Mouse (Mus musculus) neural tube, embryonic 13.5 days (tissue): ENCODE measurements around the gene Cep41. TPM values are rescaled to one million over a fixed set of nuclear protein-coding genes. Genes with fewer than 3 reads are reported as not detected.

Experiments
- ATAC-seq: fragments of 200-750 bp; cut with Nextera tagmentation; 2 replicates; pipeline ENCODE4 v1.8.0; 2017; ENCODE audit warnings: low read depth, mild to moderate bottlenecking, moderate TSS enrichment, moderate library complexity
- H3K27ac ChIP-seq: fragments of 300-500 bp; sonication (generic); replicated peaks from 2 replicates; pipeline ENCODE4 v1.5.1; 2015; ENCODE audit warnings: moderate library complexity, mild to moderate bottlenecking, inconsistent platforms
- H3K27me3 ChIP-seq: fragments of 300-500 bp; sonication (generic); 2 replicates; pipeline ENCODE4 v1.6.1; 2015; ENCODE audit warnings: mild to moderate bottlenecking, inconsistent platforms
- H3K36me3 ChIP-seq: fragments of 300-500 bp; sonication (generic); 2 replicates; pipeline ENCODE4 v1.6.1; 2015; ENCODE audit warnings: mild to moderate bottlenecking, inconsistent platforms
- H3K4me1 ChIP-seq: fragments of 300-500 bp; sonication (generic); replicated peaks from 2 replicates; pipeline ENCODE4 v1.6.1; 2015; ENCODE audit warnings: inconsistent platforms
- H3K4me2 ChIP-seq: fragments of 300-500 bp; sonication (generic); 2 replicates; pipeline ENCODE4 v1.6.1; 2015; ENCODE audit warnings: inconsistent platforms, mild to moderate bottlenecking, moderate library complexity
- H3K4me3 ChIP-seq: fragments of 300-500 bp; sonication (generic); 2 replicates; pipeline ENCODE4 v1.5.1; 2015; ENCODE audit warnings: mild to moderate bottlenecking, inconsistent platforms
- H3K9ac ChIP-seq: fragments of 300-500 bp; sonication (generic); 2 replicates; pipeline ENCODE4 v1.6.1; 2015; ENCODE audit warnings: moderate library complexity, mild to moderate bottlenecking, inconsistent platforms
- H3K9me3 ChIP-seq: fragments of 300-500 bp; sonication (generic); 2 replicates; pipeline ENCODE4 v1.6.1; 2016; ENCODE audit warnings: inconsistent platforms
- WGBS: fragments of 180-500 bp; shearing (Covaris S2); methylation state at CpG from one replicate; pipeline ENCODE4 v1.1.7; 2015; 5-methylcytosine and 5-hydroxymethylcytosine counted together
- polyA plus RNA-seq: library from polyadenylated mRNA; unstranded; fragments of >200 nt; fragmentation: Nextera tagmentation; extraction: Ambion mirVana; gene quantifications from 2 replicates; pipeline ENCODE4 v1.2.1, GENCODE M21; 2015

Gene Cep41
- polyA plus RNA-seq, 1 experiment from 2014 or later = 12.2 TPM

DNA sequence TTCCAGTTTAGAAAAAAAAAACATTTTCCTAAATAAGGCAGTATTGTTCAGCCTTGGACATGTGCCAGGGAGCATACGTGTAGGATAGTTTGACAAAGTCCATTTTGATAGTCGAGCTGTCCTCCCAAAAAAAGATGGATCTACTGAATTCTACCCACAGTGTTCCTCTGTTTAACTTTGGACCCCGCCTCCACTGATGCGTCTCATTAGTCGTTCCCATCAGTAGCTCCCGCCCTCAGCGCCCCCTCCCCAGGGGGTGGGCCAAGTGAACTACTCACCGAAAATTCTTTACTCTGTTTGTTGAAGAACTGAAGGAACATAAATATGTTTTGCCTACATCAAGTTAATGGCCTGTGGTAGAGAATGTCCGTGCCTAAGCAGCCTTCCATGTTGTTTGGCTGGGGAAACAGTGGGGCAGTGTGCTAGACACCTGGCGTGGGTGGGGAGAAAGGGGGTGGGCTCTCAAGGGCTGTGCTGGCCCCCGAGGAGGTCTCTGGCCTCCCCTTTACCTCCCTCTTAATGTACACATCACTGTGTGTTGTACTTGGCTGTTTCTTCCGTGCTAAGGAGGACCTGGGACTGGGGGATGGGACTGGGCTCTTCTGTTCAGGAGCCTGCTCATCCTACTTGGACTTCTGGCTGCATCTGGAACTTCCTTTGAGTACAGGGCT lies 36.9 kb upstream of the Cep41 start:
- no peak overlapping the region for H3K4me3 ChIP-seq
- H3K27me3 ChIP-seq = no peaks in the 10 kb centered on the region
- no peaks in the 10 kb centered on the region for H3K36me3 ChIP-seq
- H3K4me1 ChIP-seq = peaks cover 36% of the 10 kb centered on the region
- no peak overlapping the region for H3K27ac ChIP-seq
- H3K9me3 ChIP-seq = no peaks in the 10 kb centered on the region
- 47% methylated on average over 12 of the region's 12 CpGs for WGBS
- peak; percentile 24; the same call in 1 of the 2 replicates for ATAC-seq
- no peak overlapping the region for H3K4me2 ChIP-seq
- H3K9ac ChIP-seq = no peak overlapping the region

DNA sequence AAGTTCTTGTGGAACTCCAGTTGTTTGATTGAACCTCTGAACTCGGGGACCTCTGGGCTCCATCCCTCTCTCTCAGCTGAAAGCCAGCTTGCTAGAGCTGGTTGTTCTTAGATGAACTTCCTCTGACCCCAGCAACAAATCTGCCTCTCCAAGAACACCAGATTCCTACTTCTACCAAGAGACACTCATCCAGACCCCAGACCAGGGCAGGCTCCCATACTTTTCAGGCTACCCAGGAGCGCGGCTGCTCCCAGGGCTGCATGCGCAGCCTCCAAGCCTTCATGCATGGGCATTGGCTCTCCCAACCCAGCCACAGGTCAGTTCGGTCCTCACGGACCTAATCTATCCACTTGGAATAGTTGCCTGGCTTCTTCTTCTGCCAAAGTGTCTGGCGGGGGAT lies 29.8 kb upstream of the Cep41 start, which contains the start of gene Mest:
TSS of gene Mest (plus strand) at position 217 of the 400 bp plus-strand sequence.
- Histone ChIP-seq H3K4me2 (no peak within 1 kb of the TSS), H3K4me3 (no peak within 1 kb of the TSS), H3K36me3 (no peaks in the 10 kb centered on the region), H3K9ac (no peak within 1 kb of the TSS), H3K27me3 (no peaks in the 10 kb centered on the region), H3K9me3 (no peaks in the 10 kb centered on the region), H3K4me1 (peaks cover 16% of the 10 kb centered on the region), H3K27ac (peak within 1 kb of the TSS; percentile 54)
- ATAC-seq = no peak
- WGBS = 71% methylated on average over 7 of the region's 7 CpGs

DNA sequence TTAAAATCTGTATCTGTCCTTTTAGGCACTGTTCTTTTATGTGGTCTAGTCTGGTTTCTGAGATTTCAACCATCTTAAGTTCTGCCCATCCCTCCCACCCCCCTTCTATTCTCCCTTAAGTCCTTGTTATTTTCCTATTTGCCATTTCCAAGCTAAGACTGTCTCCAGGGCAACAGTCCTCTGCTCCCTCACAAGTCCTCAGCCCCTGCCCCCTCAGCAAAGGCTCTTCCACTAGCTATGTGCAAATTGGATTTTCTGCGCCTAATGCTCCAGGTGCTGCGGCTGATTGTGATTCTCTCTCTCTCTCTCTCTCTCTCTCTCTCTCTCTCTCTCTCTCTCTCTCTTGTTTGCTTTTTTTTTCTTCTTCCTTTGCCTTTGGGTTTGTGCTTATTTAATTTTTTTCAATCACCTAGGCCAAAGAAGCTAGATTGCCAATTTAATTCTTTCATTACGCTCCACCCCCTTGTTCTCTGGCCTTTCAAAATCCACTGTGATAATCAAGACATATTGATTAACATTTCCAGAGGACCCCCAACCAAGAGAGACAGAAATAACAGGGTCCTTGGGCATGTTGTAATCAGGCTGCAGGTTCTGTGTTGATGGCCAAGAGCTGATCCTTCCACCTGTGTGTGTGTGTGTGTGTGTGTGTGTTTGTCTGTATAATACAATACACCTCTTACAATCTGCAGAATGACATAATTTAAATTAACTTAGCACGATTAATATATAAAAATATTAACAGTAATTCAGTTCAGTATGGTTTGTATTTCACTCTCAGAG lies 29.0 kb upstream of the Cep41 start:
- Histone ChIP-seq H3K4me1 (peaks cover 16% of the 10 kb centered on the region), H3K9ac (no peak overlapping the region), H3K4me2 (no peak overlapping the region), H3K27me3 (no peaks in the 10 kb centered on the region), H3K4me3 (no peak overlapping the region), H3K36me3 (no peaks in the 10 kb centered on the region), H3K27ac (peak overlapping the region; percentile 54), H3K9me3 (no peaks in the 10 kb centered on the region)
- WGBS = 69% methylated on average over 4 of the region's 4 CpGs
- peak; percentile 56; the same call in 1 of the 2 replicates for ATAC-seq

DNA sequence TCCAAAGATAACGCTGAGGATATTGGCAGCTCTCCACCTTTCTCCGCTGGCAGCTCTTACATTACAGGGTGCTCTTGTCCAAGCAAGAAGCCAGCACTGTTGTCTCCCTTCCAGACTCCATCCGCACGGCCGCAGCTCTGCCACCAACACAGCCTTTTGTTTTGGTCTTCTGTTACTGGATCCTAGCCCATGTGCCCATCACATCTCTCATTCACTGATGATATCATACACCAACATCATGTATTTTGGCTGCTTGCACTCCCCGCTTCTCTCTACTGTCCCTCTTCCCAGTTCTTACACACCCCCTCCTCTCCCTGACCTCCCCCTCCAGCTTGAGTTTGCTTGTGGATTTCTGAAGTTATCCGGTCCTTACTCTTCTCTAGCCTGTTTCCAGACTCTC lies 23.2 kb upstream of the Cep41 start:
- H3K9me3 ChIP-seq = no peaks in the 10 kb centered on the region
- H3K27me3 ChIP-seq = no peaks in the 10 kb centered on the region
- WGBS = 86% methylated on average over 7 of the region's 7 CpGs
- no peak overlapping the region for H3K4me2 ChIP-seq
- no peak overlapping the region for H3K27ac ChIP-seq
- peaks cover 7% of the 10 kb centered on the region for H3K4me1 ChIP-seq
- ATAC-seq = no peak
- H3K9ac ChIP-seq = no peak overlapping the region
- no peaks in the 10 kb centered on the region for H3K36me3 ChIP-seq
- no peak overlapping the region for H3K4me3 ChIP-seq

DNA sequence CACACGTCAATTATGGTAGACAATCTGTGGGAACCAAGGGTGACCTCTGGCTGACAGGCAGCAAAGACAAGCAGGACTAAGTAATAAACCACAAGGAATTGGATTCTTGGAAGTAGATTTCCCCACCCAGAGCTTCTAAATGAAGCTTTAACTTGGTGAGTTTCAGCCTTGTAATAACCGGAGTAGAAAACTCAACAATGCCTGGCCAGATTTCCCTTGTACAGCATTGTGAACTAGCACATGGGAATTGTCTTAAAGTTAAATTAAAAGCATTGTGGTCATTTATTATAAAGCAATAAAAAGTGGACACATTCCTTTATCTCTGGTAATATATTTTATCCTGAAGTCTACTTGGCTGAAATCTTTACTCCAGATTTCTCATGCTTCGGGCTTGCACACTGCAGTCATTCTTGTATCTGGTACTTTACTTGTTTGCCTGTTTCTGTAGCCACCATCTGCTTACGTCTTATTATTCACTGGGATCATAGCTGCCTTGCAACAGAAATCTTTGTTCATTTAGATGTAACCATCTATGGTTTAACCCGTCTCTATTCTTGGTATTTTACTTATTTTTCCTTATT lies 21.4 kb upstream of the Cep41 start:
- peaks cover 14% of the 10 kb centered on the region for H3K4me1 ChIP-seq
- no peaks in the 10 kb centered on the region for H3K9me3 ChIP-seq
- H3K4me3 ChIP-seq = no peak overlapping the region
- H3K27me3 ChIP-seq = no peaks in the 10 kb centered on the region
- no peak overlapping the region for H3K4me2 ChIP-seq
- no peaks in the 10 kb centered on the region for H3K36me3 ChIP-seq
- 50% methylated on average over 5 of the region's 5 CpGs for WGBS
- ATAC-seq = no peak
- no peak overlapping the region for H3K27ac ChIP-seq
- H3K9ac ChIP-seq = no peak overlapping the region

DNA sequence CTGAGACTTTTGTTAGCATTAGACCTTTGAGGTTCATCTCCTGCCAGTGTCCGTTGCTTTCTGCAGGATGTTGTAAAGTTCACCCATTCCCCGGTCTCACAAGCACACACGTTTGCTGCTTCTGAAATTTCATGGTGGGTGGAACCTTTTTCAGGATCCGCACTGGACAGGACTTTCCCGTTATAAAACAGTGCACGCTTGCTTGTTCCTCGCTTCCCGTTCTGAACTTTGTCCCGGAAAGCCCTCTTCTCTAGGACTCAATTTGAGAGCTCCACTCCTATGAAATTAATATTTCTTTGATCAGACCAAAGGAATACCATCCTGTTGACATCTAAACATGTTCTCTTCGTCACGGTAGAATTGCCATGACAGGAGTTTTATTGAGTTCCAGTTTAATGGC lies 20.3 kb upstream of the Cep41 start:
- Histone ChIP-seq H3K4me3 (no peak overlapping the region), H3K4me1 (peaks cover 22% of the 10 kb centered on the region), H3K4me2 (no peak overlapping the region), H3K9ac (no peak overlapping the region), H3K9me3 (no peaks in the 10 kb centered on the region), H3K36me3 (no peaks in the 10 kb centered on the region), H3K27me3 (no peaks in the 10 kb centered on the region), H3K27ac (no peak overlapping the region)
- 74% methylated on average over 11 of the region's 11 CpGs for WGBS
- ATAC-seq = no peak

DNA sequence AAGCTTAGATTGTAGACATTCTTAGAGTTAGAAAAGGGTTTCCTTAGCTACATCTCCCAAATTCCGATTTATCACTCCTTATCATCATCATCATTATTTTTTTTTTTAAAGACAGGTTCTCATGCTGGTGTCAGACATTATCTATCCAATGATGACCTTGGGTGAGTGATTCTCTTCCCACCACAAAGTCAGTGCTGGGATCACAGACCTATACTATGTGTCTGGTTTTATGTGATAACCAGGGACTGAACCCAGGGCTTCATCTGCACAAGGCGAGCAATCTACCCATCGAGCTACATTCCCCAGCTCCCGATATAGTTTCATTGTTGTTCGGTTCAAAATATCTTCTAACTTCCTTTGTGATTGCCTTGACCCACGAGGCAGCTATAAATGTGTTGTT lies 19.9 kb upstream of the Cep41 start:
- WGBS = 82% methylated on average over 6 of the region's 6 CpGs
- Histone ChIP-seq H3K4me1 (peaks cover 24% of the 10 kb centered on the region), H3K36me3 (no peaks in the 10 kb centered on the region), H3K9me3 (no peaks in the 10 kb centered on the region), H3K27me3 (no peaks in the 10 kb centered on the region), H3K9ac (no peak overlapping the region), H3K4me2 (no peak overlapping the region), H3K27ac (no peak overlapping the region), H3K4me3 (no peak overlapping the region)
- no peak for ATAC-seq

DNA sequence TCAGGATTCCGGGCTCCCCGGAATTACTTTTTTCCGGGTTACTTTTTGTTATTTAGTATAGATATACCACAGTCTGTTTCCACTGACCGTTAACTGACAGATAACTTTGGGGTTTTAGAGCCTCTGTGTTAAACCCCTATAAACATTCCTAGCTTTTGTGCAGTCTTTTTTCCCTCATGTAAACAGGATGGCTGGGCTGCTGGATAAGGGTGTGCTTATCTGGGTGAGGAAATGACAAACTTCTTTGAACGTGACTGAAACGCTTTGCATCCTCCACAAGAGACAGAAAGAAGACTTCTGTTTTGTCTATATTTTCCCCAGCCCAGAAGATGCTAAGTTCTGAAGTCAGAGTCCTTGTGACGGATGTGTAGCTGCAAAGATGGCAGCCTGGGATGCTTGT lies 18.9 kb upstream of the Cep41 start:
- H3K9ac ChIP-seq = no peak overlapping the region
- no peak overlapping the region for H3K27ac ChIP-seq
- no peaks in the 10 kb centered on the region for H3K27me3 ChIP-seq
- ATAC-seq = no peak
- 50% methylated on average over 7 of the region's 7 CpGs for WGBS
- H3K9me3 ChIP-seq = no peaks in the 10 kb centered on the region
- H3K4me3 ChIP-seq = no peak overlapping the region
- H3K4me2 ChIP-seq = no peak overlapping the region
- H3K36me3 ChIP-seq = no peaks in the 10 kb centered on the region
- peaks cover 24% of the 10 kb centered on the region for H3K4me1 ChIP-seq

DNA sequence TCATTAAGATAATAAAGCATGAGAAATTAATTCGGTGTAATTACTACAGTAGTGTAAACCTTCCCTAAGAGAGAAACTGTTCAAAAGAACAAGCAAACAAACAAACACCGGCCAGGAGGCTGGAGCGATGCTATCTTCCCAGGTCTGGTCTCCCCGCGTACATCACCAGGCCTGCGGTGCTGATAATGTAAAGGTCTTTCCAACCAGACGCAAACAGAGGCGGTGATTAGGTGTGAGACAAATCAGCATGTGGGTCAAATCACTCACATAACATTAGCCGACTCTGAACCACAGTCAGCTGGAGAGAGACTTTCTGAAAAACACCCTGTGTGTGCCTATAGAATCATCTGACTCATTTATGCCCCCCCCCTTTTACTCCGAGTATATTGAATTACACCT lies 17.8 kb upstream of the Cep41 start:
- no peak for ATAC-seq
- Histone ChIP-seq H3K36me3 (no peaks in the 10 kb centered on the region), H3K4me3 (no peak overlapping the region), H3K9ac (no peak overlapping the region), H3K4me2 (no peak overlapping the region), H3K4me1 (peaks cover 24% of the 10 kb centered on the region), H3K9me3 (no peaks in the 10 kb centered on the region), H3K27me3 (no peaks in the 10 kb centered on the region), H3K27ac (no peak overlapping the region)
- 68% methylated on average over 10 of the region's 10 CpGs for WGBS

DNA sequence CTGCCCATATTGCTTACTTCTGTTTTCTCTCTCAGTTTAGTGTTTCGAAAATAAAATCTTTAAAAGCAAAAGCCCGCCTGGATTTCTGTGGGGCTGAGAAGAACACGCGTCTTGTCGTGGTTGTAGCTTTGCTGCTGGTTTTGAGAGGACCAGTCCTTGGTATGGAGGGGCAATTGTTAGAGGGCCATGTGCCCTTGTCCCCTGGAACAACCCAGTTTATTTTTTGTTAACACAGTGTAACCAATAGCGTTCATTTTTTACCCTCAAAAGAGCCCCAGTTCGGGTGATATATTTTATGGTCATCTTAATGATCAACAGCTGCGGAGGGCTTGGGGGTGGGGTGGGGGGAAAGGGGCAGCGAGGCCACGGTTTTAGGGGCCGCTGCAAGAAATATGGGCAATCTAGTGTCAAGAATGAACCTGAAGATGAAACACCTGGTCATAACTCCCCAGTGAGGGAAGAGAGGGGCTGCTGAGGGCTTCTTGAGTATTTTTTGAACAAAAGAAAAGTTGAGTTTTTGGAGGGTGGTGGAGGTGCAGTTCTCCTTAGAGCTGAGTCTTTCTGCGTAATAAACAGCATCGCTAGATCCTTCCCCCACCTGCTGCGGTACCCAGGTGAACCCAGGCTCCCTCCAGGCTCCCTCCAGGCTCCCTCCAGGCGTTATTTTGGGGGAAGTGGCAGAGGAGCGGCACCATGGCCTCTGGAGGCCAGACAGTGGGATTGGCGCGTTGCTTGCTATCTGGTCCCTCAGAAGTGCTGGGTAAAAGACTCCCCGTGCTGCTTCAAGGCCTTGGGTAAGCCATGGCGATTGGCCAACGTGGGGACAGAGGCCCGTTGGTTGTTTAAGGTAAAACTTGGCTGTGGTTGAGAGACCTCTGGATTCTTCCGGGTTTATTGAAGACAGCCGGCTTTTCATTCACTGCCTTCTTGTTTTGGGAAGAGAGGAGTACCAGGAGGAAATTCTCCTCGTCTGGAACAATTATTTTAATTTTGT lies 17.1 kb upstream of the Cep41 start:
- H3K4me1 ChIP-seq = peaks cover 24% of the 10 kb centered on the region
- 55% methylated on average over 25 of the region's 25 CpGs for WGBS
- H3K27ac ChIP-seq = no peak overlapping the region
- no peaks in the 10 kb centered on the region for H3K36me3 ChIP-seq
- H3K27me3 ChIP-seq = no peaks in the 10 kb centered on the region
- H3K9me3 ChIP-seq = no peaks in the 10 kb centered on the region
- H3K9ac ChIP-seq = no peak overlapping the region
- H3K4me2 ChIP-seq = no peak overlapping the region
- ATAC-seq = no peak
- no peak overlapping the region for H3K4me3 ChIP-seq

DNA sequence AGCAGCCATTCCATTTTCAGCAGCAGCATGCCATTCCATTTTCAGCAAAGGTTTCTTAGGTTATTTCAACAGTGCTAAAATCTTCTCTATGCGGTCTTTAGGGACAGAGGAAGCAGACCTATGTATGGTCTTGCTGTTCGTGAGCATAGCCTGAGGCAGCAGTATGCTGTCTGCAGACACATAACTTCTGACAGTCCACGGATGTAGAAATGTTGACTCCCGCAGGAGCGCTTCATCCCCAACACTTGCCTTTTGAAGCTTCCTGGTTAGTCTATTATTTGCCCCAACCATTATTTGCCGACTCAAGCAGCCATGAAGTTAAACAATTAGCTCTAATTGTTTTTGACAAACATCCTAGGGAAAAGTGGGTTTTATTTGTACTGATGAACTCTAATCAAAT lies 15.6 kb upstream of the Cep41 start:
- Histone ChIP-seq H3K36me3 (no peaks in the 10 kb centered on the region), H3K4me1 (peaks cover 17% of the 10 kb centered on the region), H3K4me2 (no peak overlapping the region), H3K9ac (no peak overlapping the region), H3K27me3 (no peaks in the 10 kb centered on the region), H3K4me3 (no peak overlapping the region), H3K27ac (no peak overlapping the region), H3K9me3 (no peaks in the 10 kb centered on the region)
- no peak for ATAC-seq
- 18% methylated on average over 6 of the region's 6 CpGs for WGBS
